Mouse (Mus musculus): ENCODE data around the gene Coro1c. TPM values are rescaled to one million over a fixed set of nuclear protein-coding genes. Genes with fewer than 3 reads are reported as not detected.

Coro1c gene
- polyA plus RNA-seq, 1 experiment, result 19.9 TPM

DNA sequence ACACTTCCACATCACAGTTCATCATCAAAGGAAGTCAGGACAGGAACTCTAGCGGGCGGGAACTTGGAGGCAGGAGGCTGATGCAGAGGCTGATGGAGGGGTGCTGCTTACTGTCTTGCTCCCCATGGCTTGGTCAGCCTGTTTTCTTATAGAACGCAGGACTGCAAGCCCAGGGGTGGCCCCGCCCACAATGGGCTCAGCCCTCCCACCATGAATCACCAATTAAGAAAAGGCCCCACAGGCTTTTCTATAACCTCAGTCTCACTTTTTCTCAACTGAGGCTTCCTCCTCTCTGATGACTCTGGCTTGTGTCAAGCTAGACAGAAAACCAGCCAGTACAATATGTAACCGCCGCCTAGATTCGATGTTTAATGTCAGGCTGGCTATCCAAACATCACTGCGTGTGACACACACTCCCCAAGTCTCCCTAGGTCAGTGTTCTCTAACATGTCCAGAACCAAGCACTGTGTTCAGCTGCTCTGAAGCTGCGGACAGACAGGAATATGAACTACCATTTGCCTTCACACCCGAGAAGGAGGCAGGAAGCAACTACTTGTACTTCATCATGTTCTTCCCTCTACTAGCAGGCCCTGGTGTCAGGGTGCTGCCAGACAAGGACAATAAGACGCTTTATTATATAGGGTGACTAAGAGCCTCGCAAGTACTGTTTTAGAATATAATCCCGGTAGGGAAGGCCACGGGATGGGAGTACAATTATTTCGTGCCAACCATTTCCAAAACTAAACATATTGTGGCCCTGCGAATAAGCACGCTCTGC lies 1.4 kb downstream of the Coro1c start:
- Histone ChIP-seq H3K27ac (replicated peaks; ENCODE audit: low read depth, low read length) (peak overlapping the region; percentile 81), H3K4me3 (ENCODE audit: insufficient read depth, low read depth, low read length) (peak overlapping the region; percentile 79), H3K4me1 (ENCODE audit: control insufficient read depth, insufficient read depth, insufficient read length, low read length) (no peaks in the 10 kb centered on the region; the same call in 1 of the 2 replicates)

DNA sequence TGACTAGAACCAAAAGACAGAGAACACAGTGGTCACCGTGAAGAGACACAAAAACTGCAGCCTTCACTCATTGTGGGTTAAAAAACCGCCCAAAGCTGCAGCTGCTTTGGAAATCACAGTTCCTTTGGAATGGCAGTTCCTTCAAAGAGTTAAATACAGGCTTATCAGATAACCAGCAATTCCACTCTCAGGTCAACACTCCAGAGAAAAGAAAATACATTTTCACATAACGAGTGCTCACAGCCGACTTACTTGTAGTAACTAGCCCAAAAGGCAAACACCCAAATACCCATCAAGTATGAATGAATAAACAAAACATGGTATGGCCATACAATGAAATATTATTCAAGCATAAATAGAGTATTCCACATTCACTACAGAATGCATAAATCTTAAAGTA lies 3.6 kb downstream of the Coro1c start:
- no peak overlapping the region for H3K27ac ChIP-seq (replicated peaks; ENCODE audit: low read depth, low read length)
- H3K4me3 ChIP-seq (ENCODE audit: insufficient read depth, low read depth, low read length), result no peak overlapping the region
- H3K4me1 ChIP-seq (ENCODE audit: control insufficient read depth, insufficient read depth, insufficient read length, low read length), result peaks cover 3% of the 10 kb centered on the region

DNA sequence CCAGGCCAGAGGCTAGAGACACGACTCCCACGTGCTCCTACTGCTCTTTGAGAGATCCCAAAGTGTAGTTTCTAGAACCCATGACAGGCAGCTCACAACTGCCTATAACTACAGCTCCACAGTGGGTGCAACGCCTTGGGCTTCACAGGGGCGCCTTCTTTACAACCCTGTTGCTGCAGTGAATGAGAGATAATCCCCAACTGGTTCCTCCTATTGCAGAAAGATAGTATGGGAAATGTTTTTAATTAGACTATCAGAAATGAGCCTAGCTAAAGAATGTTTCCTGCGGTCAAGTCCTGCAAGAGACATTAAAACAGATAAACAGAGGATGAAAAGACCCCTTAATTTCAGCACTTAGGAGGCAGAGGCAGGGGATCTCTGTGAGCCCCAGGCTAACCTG lies 5.6 kb downstream of the Coro1c start:
- Histone ChIP-seq H3K4me3 (ENCODE audit: insufficient read depth, low read depth, low read length) (no peak overlapping the region), H3K4me1 (ENCODE audit: control insufficient read depth, insufficient read depth, insufficient read length, low read length) (peaks cover 13% of the 10 kb centered on the region), H3K27ac (replicated peaks; ENCODE audit: low read depth, low read length) (no peak overlapping the region)

DNA sequence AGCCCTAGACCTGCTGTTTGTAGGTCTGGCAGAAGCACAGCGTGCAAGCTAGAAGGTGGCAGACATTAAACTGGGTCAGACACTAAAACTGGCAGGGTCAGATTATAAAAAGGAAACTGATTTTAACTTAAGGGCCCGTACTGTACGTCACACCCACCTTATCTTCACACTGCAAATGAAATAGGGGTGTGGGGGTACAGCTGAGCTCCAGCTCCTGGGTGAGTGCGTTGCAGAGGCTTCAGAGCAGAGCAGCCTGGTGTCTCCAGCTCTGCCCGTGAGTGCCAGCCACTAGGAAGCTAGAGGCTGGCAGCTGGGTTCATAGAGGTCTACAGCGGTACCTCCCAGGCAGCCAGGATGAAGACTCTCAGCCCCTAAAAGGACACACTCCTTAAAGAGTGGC lies 6.5 kb downstream of the Coro1c start:
- Histone ChIP-seq H3K4me1 (ENCODE audit: control insufficient read depth, insufficient read depth, insufficient read length, low read length) (peaks cover 18% of the 10 kb centered on the region), H3K27ac (replicated peaks; ENCODE audit: low read depth, low read length) (no peak overlapping the region), H3K4me3 (ENCODE audit: insufficient read depth, low read depth, low read length) (no peak overlapping the region)

DNA sequence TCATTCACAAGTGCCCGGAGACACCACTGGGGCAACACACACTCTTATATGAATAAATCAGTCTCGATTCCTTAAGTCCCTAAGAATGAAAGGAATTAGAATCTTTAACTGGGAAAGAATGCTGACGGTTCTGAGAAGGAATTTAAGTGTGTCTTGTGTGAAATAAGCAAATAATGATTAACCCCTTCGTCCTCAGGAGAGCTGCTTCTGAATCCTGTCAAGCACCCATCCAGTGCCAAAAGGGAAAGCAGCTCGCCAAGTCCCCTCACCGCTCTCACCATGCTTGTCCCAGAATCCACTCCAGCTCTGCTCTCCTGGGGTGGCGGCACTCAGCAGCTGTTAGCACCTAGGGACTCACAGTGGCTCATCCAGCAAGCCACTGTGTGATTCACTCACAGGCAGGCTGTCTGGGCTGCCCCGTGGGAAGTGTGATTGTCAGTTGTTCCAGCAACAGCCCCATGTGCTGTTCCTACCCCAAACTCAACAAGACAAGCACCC lies 7.4 kb downstream of the Coro1c start:
- no peak overlapping the region for H3K27ac ChIP-seq (replicated peaks; ENCODE audit: low read depth, low read length)
- peaks cover 18% of the 10 kb centered on the region for H3K4me1 ChIP-seq (ENCODE audit: control insufficient read depth, insufficient read depth, insufficient read length, low read length)
- H3K4me3 ChIP-seq (ENCODE audit: insufficient read depth, low read depth, low read length), result no peak overlapping the region

DNA sequence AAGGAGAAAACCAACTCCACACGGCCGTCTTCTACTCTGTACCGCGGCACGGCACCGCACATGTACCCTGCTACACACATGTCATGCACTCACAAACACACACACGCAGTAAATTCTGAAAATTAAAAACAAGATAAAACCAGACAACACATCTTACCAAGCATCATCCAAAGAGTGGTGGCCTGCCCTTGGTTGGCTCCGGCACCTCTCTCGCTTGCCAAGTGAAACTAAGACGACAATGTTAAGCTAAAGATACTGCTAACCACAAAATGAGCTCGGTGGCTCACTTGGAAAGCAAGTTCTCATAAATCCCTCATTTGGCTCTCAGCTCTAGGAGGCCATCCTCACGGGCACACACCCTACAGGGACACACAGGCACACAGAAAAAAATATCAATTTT lies 9.0 kb downstream of the Coro1c start:
- Histone ChIP-seq H3K4me1 (ENCODE audit: control insufficient read depth, insufficient read depth, insufficient read length, low read length) (peaks cover 18% of the 10 kb centered on the region), H3K27ac (replicated peaks; ENCODE audit: low read depth, low read length) (no peak overlapping the region), H3K4me3 (ENCODE audit: insufficient read depth, low read depth, low read length) (no peak overlapping the region)

DNA sequence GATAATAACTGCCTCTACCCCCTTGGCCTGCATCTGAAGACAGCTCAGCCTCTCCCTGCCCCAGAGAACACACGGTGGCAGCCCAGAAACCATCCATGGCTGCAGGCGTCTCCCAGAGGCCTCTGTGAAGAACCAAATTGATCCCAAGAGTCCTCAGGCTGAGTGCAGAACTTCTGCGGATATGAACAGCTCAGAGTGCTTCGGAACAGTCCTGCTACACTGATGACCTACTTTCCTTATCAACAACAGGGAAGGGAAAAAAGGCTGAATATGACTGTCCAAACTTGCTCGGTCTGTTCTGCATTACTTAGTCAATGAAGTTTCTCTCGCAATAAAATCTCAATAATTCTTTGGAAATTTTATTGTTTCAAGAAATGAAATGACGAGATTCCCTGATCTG lies 16.6 kb downstream of the Coro1c start:
- H3K27ac ChIP-seq (replicated peaks; ENCODE audit: low read depth, low read length), result no peak overlapping the region
- no peak overlapping the region for H3K4me3 ChIP-seq (ENCODE audit: insufficient read depth, low read depth, low read length)
- peaks cover 29% of the 10 kb centered on the region for H3K4me1 ChIP-seq (ENCODE audit: control insufficient read depth, insufficient read depth, insufficient read length, low read length)

DNA sequence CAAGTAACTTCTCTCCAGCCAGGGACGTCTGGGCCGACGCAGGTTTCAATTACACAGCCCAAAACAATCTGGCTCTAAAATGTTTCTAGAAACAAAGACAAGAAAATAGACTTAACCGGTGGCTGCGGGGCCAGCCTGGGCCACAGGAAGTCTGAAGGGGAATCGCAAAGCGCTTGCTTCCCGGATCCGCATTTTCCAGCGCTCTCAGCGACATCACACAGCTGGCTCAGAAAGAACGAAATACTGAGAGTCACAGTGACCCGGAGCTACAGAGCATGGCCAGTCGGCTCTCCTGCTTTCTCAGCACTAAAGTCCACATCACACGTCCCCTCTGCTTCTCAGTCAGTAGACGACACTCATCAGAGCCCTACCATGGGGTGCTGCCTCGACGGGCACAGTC lies 17.7 kb downstream of the Coro1c start:
- H3K4me3 ChIP-seq (ENCODE audit: insufficient read depth, low read depth, low read length), result peak overlapping the region; percentile 31
- H3K27ac ChIP-seq (replicated peaks; ENCODE audit: low read depth, low read length), result peak overlapping the region; percentile 58
- H3K4me1 ChIP-seq (ENCODE audit: control insufficient read depth, insufficient read depth, insufficient read length, low read length), result peaks cover 29% of the 10 kb centered on the region

DNA sequence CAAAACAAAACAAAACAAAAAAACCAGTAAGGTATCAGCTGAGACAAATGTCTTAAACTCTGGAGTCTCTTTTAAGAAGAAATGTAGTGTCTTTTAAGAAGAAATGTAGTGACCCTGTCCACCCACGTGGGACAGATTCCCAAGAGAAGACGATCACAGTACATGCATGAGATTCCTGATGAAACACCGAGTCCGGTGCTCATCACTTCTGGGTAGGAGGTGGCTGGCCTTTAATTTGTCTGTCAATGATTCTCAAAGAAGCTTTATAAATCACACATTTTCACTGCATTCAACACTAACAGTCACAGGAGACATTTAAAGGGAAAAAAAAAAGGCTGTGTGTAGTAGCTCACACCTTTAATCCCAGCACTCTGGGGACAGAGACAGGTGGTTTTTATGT lies 18.6 kb downstream of the Coro1c start:
- H3K4me1 ChIP-seq (ENCODE audit: control insufficient read depth, insufficient read depth, insufficient read length, low read length), result peaks cover 29% of the 10 kb centered on the region
- H3K27ac ChIP-seq (replicated peaks; ENCODE audit: low read depth, low read length), result no peak overlapping the region
- no peak overlapping the region for H3K4me3 ChIP-seq (ENCODE audit: insufficient read depth, low read depth, low read length)

DNA sequence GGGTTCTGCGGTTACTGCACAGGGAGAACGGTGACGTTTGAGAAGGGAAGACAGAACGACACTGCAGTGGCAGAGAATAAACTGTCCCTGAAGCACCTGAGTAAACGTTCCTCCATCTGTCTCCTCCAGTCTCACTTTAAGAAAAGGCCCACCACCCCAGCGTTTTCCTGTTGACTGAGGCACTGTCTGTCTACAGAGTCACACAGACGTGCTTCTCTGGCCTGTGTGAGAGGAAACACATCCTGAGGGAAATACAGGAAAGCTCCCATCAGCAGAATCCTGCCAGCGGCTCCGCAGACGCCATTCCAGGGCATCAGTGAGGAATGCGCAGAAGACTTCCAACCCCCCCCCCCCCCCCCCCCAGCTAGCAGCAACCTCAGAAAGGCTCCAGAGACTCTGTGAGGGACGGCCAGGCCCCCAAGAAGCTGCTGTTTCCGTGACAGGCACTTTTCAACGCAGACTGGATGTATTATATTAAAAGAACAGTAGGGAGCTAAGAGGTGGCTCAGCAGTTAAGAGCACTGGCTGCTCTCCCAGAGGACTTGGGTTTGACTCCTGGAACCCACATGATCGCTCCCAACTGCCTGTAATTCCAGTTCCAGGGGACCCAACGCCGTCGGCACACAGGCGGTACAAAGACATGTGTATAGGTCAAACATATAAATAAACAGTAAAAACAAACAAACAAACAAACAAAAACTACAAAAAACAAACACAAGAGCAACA lies 19.2 kb downstream of the Coro1c start:
- Histone ChIP-seq H3K4me3 (ENCODE audit: insufficient read depth, low read depth, low read length) (no peak overlapping the region), H3K27ac (replicated peaks; ENCODE audit: low read depth, low read length) (peak overlapping the region; percentile 72), H3K4me1 (ENCODE audit: control insufficient read depth, insufficient read depth, insufficient read length, low read length) (peaks cover 29% of the 10 kb centered on the region)

DNA sequence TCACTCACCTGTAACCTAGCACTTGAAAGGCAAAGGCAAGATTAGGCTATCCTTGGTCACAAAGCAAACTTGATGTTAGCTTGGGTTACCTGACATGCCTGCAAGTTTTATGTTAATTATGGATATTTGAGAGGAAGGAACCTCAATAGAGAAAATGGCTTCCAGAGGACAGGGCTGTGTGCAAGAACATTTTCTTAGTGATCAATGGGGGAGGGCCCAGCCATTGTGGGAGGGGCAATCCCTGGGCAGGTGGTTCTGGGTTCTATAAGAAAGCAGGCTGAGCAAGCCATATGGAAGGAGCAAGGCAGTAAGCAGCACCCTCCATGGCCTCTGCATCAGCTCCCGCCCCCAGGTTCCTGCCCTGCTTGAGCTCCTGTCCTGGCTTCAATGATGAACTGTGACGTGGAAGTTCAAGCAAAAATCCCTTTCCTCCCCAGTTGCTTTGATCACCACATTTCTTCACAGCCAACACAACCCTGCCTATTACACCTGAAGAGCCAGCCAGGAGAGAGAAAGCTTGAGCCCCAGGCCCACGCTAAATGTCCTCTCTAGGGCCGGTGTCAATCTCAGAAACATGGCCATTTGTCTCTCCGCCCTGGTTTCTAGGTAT lies 20.3 kb downstream of the Coro1c start:
- H3K27ac ChIP-seq (replicated peaks; ENCODE audit: low read depth, low read length), result 0 out of 2 replicates have a peak overlapping the region, but pooled peaks have one; percentile 10
- peaks cover 29% of the 10 kb centered on the region for H3K4me1 ChIP-seq (ENCODE audit: control insufficient read depth, insufficient read depth, insufficient read length, low read length)
- H3K4me3 ChIP-seq (ENCODE audit: insufficient read depth, low read depth, low read length), result no peak overlapping the region

DNA sequence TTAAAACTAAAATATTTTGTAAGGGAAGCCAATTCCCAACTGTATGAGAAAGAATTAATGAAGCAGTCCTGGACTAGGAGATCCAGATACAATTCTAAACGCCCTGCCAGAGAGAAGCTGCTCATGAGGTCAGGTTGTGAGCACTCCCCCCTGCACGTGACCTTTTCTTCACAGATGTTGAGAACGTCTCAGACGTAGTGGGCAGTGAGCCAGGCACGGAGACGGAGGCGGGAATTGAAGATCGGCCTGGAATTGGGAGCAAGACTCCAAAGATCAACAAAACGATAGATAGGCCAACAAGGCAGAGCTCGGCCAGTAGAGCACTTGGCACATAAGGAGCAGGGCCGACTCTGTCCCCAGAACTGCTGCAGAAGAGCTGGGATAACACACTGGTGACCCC lies 21.4 kb downstream of the Coro1c start:
- Histone ChIP-seq H3K27ac (replicated peaks; ENCODE audit: low read depth, low read length) (no peak overlapping the region), H3K4me1 (ENCODE audit: control insufficient read depth, insufficient read depth, insufficient read length, low read length) (peaks cover 37% of the 10 kb centered on the region), H3K4me3 (ENCODE audit: insufficient read depth, low read depth, low read length) (no peak overlapping the region)

DNA sequence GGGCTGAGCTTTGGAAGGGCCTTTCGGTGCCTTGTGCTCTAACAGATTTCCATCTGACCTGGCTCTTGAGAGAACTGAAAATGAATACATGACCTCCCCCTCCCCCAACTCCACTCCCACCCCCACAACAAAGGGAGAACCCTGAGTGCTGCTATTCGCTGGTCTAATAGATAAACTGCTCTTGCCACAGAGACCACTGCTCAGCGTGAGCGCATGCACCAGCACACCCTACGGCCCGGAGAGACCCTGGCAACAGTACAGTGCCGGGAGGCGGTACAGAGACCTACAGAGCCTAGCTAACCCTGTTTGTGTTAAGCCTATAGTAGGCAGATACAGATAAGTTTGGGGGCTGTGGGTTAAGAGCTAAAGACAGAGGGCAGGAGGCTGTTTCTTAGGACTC lies 22.9 kb downstream of the Coro1c start:
- H3K4me3 ChIP-seq (ENCODE audit: insufficient read depth, low read depth, low read length), result no peak overlapping the region
- peaks cover 32% of the 10 kb centered on the region for H3K4me1 ChIP-seq (ENCODE audit: control insufficient read depth, insufficient read depth, insufficient read length, low read length)
- H3K27ac ChIP-seq (replicated peaks; ENCODE audit: low read depth, low read length), result no peak overlapping the region

DNA sequence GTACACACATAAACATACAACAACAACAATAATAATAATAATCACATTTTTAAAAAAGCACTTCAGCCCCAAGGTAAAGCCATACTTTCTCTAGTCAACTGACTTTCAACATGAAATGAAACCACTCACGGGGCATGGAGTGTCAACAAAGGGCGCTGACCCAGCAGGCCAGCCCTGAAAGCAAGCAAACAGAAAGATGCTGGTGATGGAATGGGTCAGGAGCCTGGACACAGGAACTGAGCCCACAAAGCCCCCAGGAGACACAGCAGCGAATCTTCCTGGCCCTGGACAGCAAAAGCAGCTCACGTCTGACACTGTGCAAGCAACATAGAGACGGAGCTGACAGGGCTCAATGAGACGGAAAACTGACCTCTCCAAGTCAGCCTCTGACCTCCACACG lies 23.8 kb downstream of the Coro1c start:
- peaks cover 24% of the 10 kb centered on the region for H3K4me1 ChIP-seq (ENCODE audit: control insufficient read depth, insufficient read depth, insufficient read length, low read length)
- no peak overlapping the region for H3K4me3 ChIP-seq (ENCODE audit: insufficient read depth, low read depth, low read length)
- no peak overlapping the region for H3K27ac ChIP-seq (replicated peaks; ENCODE audit: low read depth, low read length)

DNA sequence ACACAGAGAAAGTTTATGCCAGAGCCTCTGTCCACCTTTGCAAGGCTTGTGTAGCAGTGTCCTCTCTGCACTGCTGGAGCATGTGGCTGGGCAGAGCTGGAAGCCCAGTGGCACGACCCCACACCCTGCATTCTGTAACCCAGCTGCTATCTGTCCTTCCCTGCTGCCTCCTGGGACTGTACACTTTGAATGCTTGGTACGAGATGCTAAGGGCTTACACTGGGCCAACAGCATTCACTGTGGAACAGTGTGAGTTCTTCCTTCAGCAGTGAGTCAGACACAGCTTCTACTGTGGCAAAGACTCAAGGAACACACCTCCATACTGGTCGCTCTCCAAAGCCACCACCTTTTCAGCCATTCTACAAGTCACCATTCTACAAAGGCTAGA lies 25.2 kb downstream of the Coro1c start:
- Histone ChIP-seq H3K4me3 (ENCODE audit: insufficient read depth, low read depth, low read length) (no peak overlapping the region), H3K4me1 (ENCODE audit: control insufficient read depth, insufficient read depth, insufficient read length, low read length) (peaks cover 16% of the 10 kb centered on the region), H3K27ac (replicated peaks; ENCODE audit: low read depth, low read length) (no peak overlapping the region)

All from brown adipose tissue, adult 24 weeks (tissue).